Mouse (Mus musculus): ENCODE measurements around the gene Ccdc113. TPM values are rescaled to one million over a fixed set of nuclear protein-coding genes. Genes with fewer than 3 reads are reported as not detected.

Gene Ccdc113
- total and polyA plus RNA-seq, 3 experiments: not detected

DNA sequence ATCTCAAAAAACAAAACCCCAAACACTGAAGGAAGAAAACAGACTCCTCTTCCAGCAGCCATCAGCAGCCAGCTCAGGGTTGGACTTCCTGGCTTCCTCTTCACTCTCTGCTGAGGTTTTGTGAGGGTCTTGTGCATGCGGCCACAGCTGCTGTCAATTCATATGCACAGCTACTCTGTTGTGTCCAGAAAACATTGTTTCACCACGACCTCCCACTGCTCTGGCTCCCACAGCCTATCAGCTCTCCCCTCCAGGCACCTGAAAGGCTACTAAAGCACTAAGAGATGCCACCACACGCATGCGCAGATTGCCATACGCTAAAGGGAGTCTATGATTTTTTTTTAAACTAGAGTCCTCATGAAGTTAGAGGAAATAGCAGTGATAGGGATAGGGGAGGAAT, 29.1 kb upstream of the Ccdc113 start:
- no peak for TF ChIP-seq KAT2A (IDR thresholded peaks at IDR 0.05; ENCODE audit: insufficient replicate concordance, low read length)
- no peak for TF ChIP-seq ELF1 (IDR thresholded peaks at IDR 0.05; ENCODE audit: low read depth, low read length)
- TF ChIP-seq ZNF384 (IDR thresholded peaks at IDR 0.05; ENCODE audit: low read depth, low read length): no peak
- no peak for TF ChIP-seq SIN3A (IDR thresholded peaks at IDR 0.05; ENCODE audit: low read length)

GRCm38 (mm10) chr8:95505606-95506005, 28.3 kb upstream of the Ccdc113 start:
- DNase-seq (ENCODE audit: extremely low read depth): no peak
- no peak overlapping the region for H3K9ac ChIP-seq (ENCODE audit: insufficient read depth, low read depth)
- H3K27ac ChIP-seq (ENCODE audit: insufficient read depth, low read depth): no peak overlapping the region
- peaks cover 2% of the 10 kb centered on the region for H3K9me3 ChIP-seq (replicated peaks; ENCODE audit: low read length)
- no peak overlapping the region for H3K4me3 ChIP-seq (replicated peaks in 1 of 3; ENCODE audit: low read depth in 2 of 3, low read length in 2 of 3, poor library complexity in 1 of 3)
- H3K4me1 ChIP-seq (ENCODE audit: control insufficient read depth in 1 of 2, insufficient read depth in 2 of 2): peaks cover 0 to 3% of the 10 kb centered on the region in 2 experiments; a peak in 1 of 4 replicates
- no peaks in the 10 kb centered on the region for H3K36me3 ChIP-seq (replicated peaks in 1 of 2; ENCODE audit: control insufficient read depth in 1 of 2, insufficient read depth in 1 of 2, low read length in 1 of 2)
- dilution Hi-C loops (cut with MboI; ENCODE audit: extremely low pct_ligation_motif_present, extremely low pct_unique_long_range_greater_than_20kb, low sequenced_read_pairs) (no loop called here), in situ Hi-C loops (cut with MboI; ENCODE audit: low pct_ligation_motif_present, low pct_unique_long_range_greater_than_20kb, low sequenced_read_pairs) (no loop called here)
- no peaks in the 10 kb centered on the region for H3K79me2 ChIP-seq (replicated peaks; ENCODE audit: control insufficient read depth, extremely low read depth, insufficient read depth, poor library complexity, severe bottlenecking)
- H3K27me3 ChIP-seq (replicated peaks): peaks cover 2% of the 10 kb centered on the region
- no peak overlapping the region for H3K4me2 ChIP-seq (ENCODE audit: insufficient read depth, low read depth, poor library complexity, severe bottlenecking)
- no peak for TF ChIP-seq CHD2 (IDR thresholded peaks at IDR 0.05; ENCODE audit: low read length)
- no peak for TF ChIP-seq GABPA (IDR thresholded peaks at IDR 0.05; ENCODE audit: insufficient replicate concordance, low read depth, low read length)
- no peak for TF ChIP-seq EP300 (IDR thresholded peaks at IDR 0.05; ENCODE audit: low read length)
- no peak for TF ChIP-seq SIN3A (IDR thresholded peaks at IDR 0.05; ENCODE audit: low read length)
- no peak for TF ChIP-seq UBTF (IDR thresholded peaks at IDR 0.05; ENCODE audit: low read depth, low read length)
- no peak for TF ChIP-seq MYC (IDR thresholded peaks at IDR 0.05; ENCODE audit: low read depth, low read length)
- no peak for TF ChIP-seq MXI1 (IDR thresholded peaks at IDR 0.05; ENCODE audit: low read depth, low read length)
- TF ChIP-seq NELFE (IDR thresholded peaks at IDR 0.05; ENCODE audit: low read depth, low read length): no peak
- no peak for TF ChIP-seq USF1 (IDR thresholded peaks at IDR 0.05; ENCODE audit: low read depth, low read length)
- no peak for TF ChIP-seq TBP (conservative IDR thresholded peaks at IDR 0.05; ENCODE audit: low read depth, low read length)
- TF ChIP-seq IRF4 (IDR thresholded peaks at IDR 0.05; ENCODE audit: low read depth, low read length): no peak
- no peak for TF ChIP-seq E2F4 (IDR thresholded peaks at IDR 0.05; ENCODE audit: insufficient replicate concordance, low read depth, low read length)
- TF ChIP-seq MAFK (IDR thresholded peaks at IDR 0.05; ENCODE audit: insufficient replicate concordance, low read length): no peak
- no peak for TF ChIP-seq RAD21 (IDR thresholded peaks at IDR 0.05; ENCODE audit: low read depth, low read length)
- TF ChIP-seq HCFC1 (IDR thresholded peaks at IDR 0.05; ENCODE audit: low read depth, low read length): no peak
- TF ChIP-seq KAT2A (IDR thresholded peaks at IDR 0.05; ENCODE audit: insufficient replicate concordance, low read length): no peak
- TF ChIP-seq MAX (IDR thresholded peaks at IDR 0.05; ENCODE audit: low read length): no peak
- no peak for TF ChIP-seq ZKSCAN1 (IDR thresholded peaks at IDR 0.05; ENCODE audit: borderline replicate concordance, low read depth, low read length)
- no peak for TF ChIP-seq MAZ (IDR thresholded peaks at IDR 0.05; ENCODE audit: low read depth, low read length)

More for the DNA sequence above, 29.1 kb upstream of the Ccdc113 start:
- no peak overlapping the region for H3K9ac ChIP-seq (ENCODE audit: insufficient read depth, low read depth)
- H3K27me3 ChIP-seq (replicated peaks): peaks cover 5% of the 10 kb centered on the region
- no peak overlapping the region for H3K4me2 ChIP-seq (ENCODE audit: insufficient read depth, low read depth, poor library complexity, severe bottlenecking)
- H3K36me3 ChIP-seq (replicated peaks in 1 of 2; ENCODE audit: control insufficient read depth in 1 of 2, insufficient read depth in 1 of 2, low read length in 1 of 2): no peaks in the 10 kb centered on the region
- no peak for DNase-seq (ENCODE audit: extremely low read depth)
- no peak overlapping the region for H3K27ac ChIP-seq (ENCODE audit: insufficient read depth, low read depth)
- no peaks in the 10 kb centered on the region for H3K79me2 ChIP-seq (replicated peaks; ENCODE audit: control insufficient read depth, extremely low read depth, insufficient read depth, poor library complexity, severe bottlenecking)
- no peak overlapping the region for H3K4me3 ChIP-seq (replicated peaks in 1 of 3; ENCODE audit: low read depth in 2 of 3, low read length in 2 of 3, poor library complexity in 1 of 3)
- H3K4me1 ChIP-seq (ENCODE audit: control insufficient read depth in 1 of 2, insufficient read depth in 2 of 2): peaks cover 0 to 3% of the 10 kb centered on the region in 2 experiments; a peak in 1 of 4 replicates
- peaks cover 2% of the 10 kb centered on the region for H3K9me3 ChIP-seq (replicated peaks; ENCODE audit: low read length)
- dilution Hi-C loops (cut with MboI; ENCODE audit: extremely low pct_ligation_motif_present, extremely low pct_unique_long_range_greater_than_20kb, low sequenced_read_pairs): no loop called here
- in situ Hi-C loops (cut with MboI; ENCODE audit: low pct_ligation_motif_present, low pct_unique_long_range_greater_than_20kb, low sequenced_read_pairs): no loop called here

Data from CH12.LX (cell line).